Mouse (Mus musculus) Patski (cell line): ENCODE results near the gene H2-M9. TPM values are rescaled to one million over a fixed set of nuclear protein-coding genes. Genes with fewer than 3 reads are reported as not detected.

ENCODE experiments used
- ATAC-seq: fragments of 100-300 bp; one replicate; pipeline ENCODE4 v1.8.0; 2021
- CTCF ChIA-PET: fragments of 350-600 bp; sonication (Branson Sonifier 250); formaldehyde crosslinking; loops from one replicate; lab custom pipeline; 2022; ENCODE audit warnings: inconsistent platforms; lab: Charles Lee
- POLR2A ChIA-PET: fragments of 350-600 bp; sonication (Branson Sonifier 250); formaldehyde crosslinking; loops from one replicate; lab custom pipeline; 2022; ENCODE audit warnings: antibody characterized with exemption, inconsistent platforms; lab: Charles Lee
- DNase-seq: peaks from one replicate; pipeline ENCODE4 v3.0.0-alpha.2; 2011; ENCODE audit warnings: low read depth, low spot score
- H3K27me3 ChIP-seq: fragments of 371-371 bp; one replicate; pipeline ENCODE4 v1.5.1; 2021
- CTCF ChIP-seq: fragments of 100-300 bp; IDR thresholded peaks from one replicate; pipeline ENCODE4 v1.5.1; 2021
- in situ Hi-C: fragments of 300-500 bp; cut with MboI; formaldehyde crosslinking; loops from 3 replicates; pipeline ENCODE4 v1.11.1; 2018; ENCODE audit warnings: low pct_unique_long_range_greater_than_20kb, mixed read lengths
- polyA plus RNA-seq: library from polyadenylated mRNA; unstranded; gene quantifications from one replicate; pipeline ENCODE4 v1.2.3, GENCODE M21; 2021

Gene H2-M9
- polyA plus RNA-seq: not detected

- ATAC-seq: no peak
- in situ Hi-C loops: no loop called here
- no peak for TF ChIP-seq CTCF
- POLR2A ChIA-PET: no interaction called here
- CTCF ChIA-PET: no interaction called here
- peaks cover 9% of the 10 kb centered on the region for H3K27me3 ChIP-seq
- DNase-seq: no peak
Observed at GRCm38 (mm10) chr17:36642566-36642965, at the start of gene H2-M9. Gene H2-M9 (minus strand): TSS chr17:36642666.

- ATAC-seq (no peak), DNase-seq (no peak)
- TF ChIP-seq CTCF: no peak
- no peaks in the 10 kb centered on the region for H3K27me3 ChIP-seq
- ChIA-PET CTCF (no interaction called here), POLR2A (no interaction called here)
- in situ Hi-C loops: no loop called here
Observed at GRCm38 (mm10) chr17:36672119-36672518, 29.7 kb upstream of the H2-M9 start, which contains the start of gene H2-M1. Gene H2-M1 (minus strand): TSS chr17:36672219.

Other genes starting within 250 kb of the H2-M9 start
- not detected for gene H2-M10.4, start 180.3 kb downstream of the H2-M9 start, polyA plus RNA-seq
- gene H2-M11, start 95.6 kb downstream of the H2-M9 start, polyA plus RNA-seq: not detected
- gene H2-M1, start 29.6 kb upstream of the H2-M9 start, polyA plus RNA-seq: not detected
- not detected for gene H2-M10.5, start 130.2 kb upstream of the H2-M9 start, polyA plus RNA-seq
- gene H2-M10.6, start 169.5 kb upstream of the H2-M9 start, polyA plus RNA-seq: not detected
- 38.9 TPM for gene Trim26, start 194.5 kb upstream of the H2-M9 start, polyA plus RNA-seq
- gene Trim15, start 224.5 kb upstream of the H2-M9 start, polyA plus RNA-seq: 0.31 TPM
- gene Trim10, start 226.9 kb upstream of the H2-M9 start, polyA plus RNA-seq: 0.04 TPM
- not detected for gene Trim40, start 247.5 kb upstream of the H2-M9 start, polyA plus RNA-seq